Mouse (Mus musculus) kidney, embryonic 16.5 days (tissue): ENCODE measurements around the gene Abca13. TPM values are rescaled to one million over a fixed set of nuclear protein-coding genes. Genes with fewer than 3 reads are reported as not detected.
"Not testable (repeated sequence)": the region's sequence is repeated elsewhere in the genome, so short reads cannot be mapped to it uniquely, and the experiment has no call there.

Source experiments
- ATAC-seq: fragments of 200-750 bp; cut with Nextera tagmentation; 2 replicates; pipeline ENCODE4 v1.8.0; 2017; ENCODE audit warnings: moderate TSS enrichment; ENCODE audit not compliant: low FRiP score, low TSS enrichment
- H3K27ac ChIP-seq: fragments of 300-500 bp; sonication (generic); 2 replicates; pipeline ENCODE4 v1.5.1; 2014; ENCODE audit warnings: low read length
- H3K27me3 ChIP-seq: fragments of 300-500 bp; sonication (generic); 2 replicates; pipeline ENCODE4 v1.6.1; 2014; ENCODE audit warnings: low read length, control low read depth, mixed read lengths; ENCODE audit not compliant: insufficient read depth
- H3K36me3 ChIP-seq: fragments of 300-500 bp; sonication (generic); 2 replicates; pipeline ENCODE4 v1.6.1; 2014; ENCODE audit warnings: low read length, control low read depth, mixed read lengths; ENCODE audit not compliant: insufficient read depth
- H3K4me1 ChIP-seq: fragments of 300-500 bp; sonication (generic); 2 replicates; pipeline ENCODE4 v1.6.1; 2014; ENCODE audit warnings: low read length, control low read depth, mixed read lengths; ENCODE audit not compliant: insufficient read depth
- H3K4me2 ChIP-seq: fragments of 300-500 bp; sonication (generic); replicated peaks from 2 replicates; pipeline ENCODE4 v1.6.1; 2014; ENCODE audit warnings: low read depth, low read length
- H3K4me3 ChIP-seq: fragments of 300-500 bp; sonication (generic); 2 replicates; pipeline ENCODE4 v1.5.1; 2014; ENCODE audit warnings: mild to moderate bottlenecking, low read length
- H3K9ac ChIP-seq: fragments of 300-500 bp; sonication (generic); replicated peaks from 2 replicates; pipeline ENCODE4 v1.6.1; 2014; ENCODE audit warnings: low read length
- H3K9me3 ChIP-seq: fragments of 300-500 bp; sonication (generic); 2 replicates; pipeline ENCODE4 v1.6.1; 2016; ENCODE audit warnings: low read length, control low read depth
- WGBS: fragments of 180-500 bp; shearing (Covaris S2); extraction: QIAGEN DNeasy Blood & Tissue Kit; methylation state at CpG from one replicate; pipeline ENCODE4 v1.1.7; 2014; 5-methylcytosine and 5-hydroxymethylcytosine counted together
- polyA plus RNA-seq: library from polyadenylated mRNA; unstranded; fragments of >200 nt; fragmentation: Nextera tagmentation; extraction: Ambion mirVana; gene quantifications from 2 replicates; pipeline ENCODE4 v1.2.1, GENCODE M21; 2015

The Abca13 gene
- polyA plus RNA-seq, 1 experiment from 2014 or later: 0.36 TPM

DNA sequence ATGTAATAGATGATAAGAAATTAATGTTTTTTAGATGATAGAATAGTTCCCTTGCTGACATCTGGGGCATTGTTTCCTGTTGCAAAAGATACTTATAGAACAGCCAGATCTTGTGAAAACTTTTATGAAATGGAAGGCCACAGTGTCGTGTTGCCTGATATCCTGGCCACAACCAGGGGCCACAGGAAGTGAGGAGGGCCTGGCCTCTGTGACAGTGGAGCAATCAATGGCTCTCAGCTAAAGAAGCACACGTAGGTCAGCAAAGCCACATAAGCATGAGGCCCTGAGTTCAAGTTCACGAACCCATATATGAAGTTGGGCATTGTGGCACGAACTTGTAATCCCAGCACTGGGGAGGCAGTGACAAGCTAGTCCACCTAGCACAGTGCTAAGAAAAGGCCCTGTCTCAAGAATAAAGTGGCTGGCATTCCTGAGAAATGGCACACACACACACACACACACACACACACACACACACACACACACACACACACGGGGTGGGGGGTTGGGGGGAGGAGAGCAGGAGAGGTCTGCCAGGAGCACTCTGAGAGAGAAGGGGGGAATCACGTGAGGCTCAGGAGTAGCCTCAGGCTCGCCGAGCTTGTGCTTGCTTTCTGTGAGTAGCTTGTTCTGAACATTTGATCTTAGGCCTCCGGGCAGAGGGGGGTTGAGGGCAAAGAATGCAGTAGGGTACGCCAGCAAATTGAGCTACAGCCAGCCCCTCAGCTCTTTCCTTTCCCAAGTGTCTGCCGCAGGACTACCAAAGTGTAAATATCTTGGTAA, 779 bp upstream of the Abca13 start:
- peak; percentile 87 for ATAC-seq
- no peak overlapping the region for H3K27ac ChIP-seq
- WGBS: 43% methylated on average over 11 of the region's 11 CpGs

DNA sequence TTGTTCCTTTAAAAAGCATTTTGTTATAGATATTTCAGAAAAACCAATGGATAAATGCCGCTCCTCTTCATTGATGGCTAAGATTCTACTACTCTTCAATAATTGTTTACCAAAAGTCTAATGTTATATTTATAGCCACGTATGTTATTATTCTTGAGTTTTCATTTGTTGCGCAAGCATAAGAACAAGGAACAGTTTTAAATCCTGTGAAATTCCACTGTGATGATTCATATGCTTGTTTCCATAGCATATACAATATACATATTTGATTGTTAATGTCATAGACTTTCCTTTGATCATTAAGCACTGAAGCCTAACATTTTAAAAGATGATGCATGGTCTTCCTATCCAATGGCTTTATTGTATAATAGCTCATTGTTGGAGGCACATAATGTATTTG, 3.1 kb downstream of the Abca13 start:
- H3K36me3 ChIP-seq: no peaks in the 10 kb centered on the region
- no peak overlapping the region for H3K9ac ChIP-seq
- WGBS: 92% methylated on average over 3 of the region's 3 CpGs
- no peak overlapping the region for H3K4me2 ChIP-seq
- H3K27me3 ChIP-seq: no peaks in the 10 kb centered on the region
- ATAC-seq: no peak
- H3K9me3 ChIP-seq: no peaks in the 10 kb centered on the region
- no peak overlapping the region for H3K4me3 ChIP-seq
- no peak overlapping the region for H3K27ac ChIP-seq
- H3K4me1 ChIP-seq: no peaks in the 10 kb centered on the region

More for the DNA sequence above, 779 bp upstream of the Abca13 start:
- no peaks in the 10 kb centered on the region for H3K27me3 ChIP-seq
- H3K4me1 ChIP-seq: no peaks in the 10 kb centered on the region
- H3K4me2 ChIP-seq: no peak overlapping the region
- no peaks in the 10 kb centered on the region for H3K9me3 ChIP-seq
- no peaks in the 10 kb centered on the region for H3K36me3 ChIP-seq
- no peak overlapping the region for H3K9ac ChIP-seq
- H3K4me3 ChIP-seq: no peak overlapping the region

GRCm38 (mm10) chr11:9199868-9200267, 8.1 kb downstream of the Abca13 start:
- Histone ChIP-seq H3K4me2 (no peak overlapping the region), H3K27me3 (no peaks in the 10 kb centered on the region), H3K9ac (no peak overlapping the region), H3K36me3 (no peaks in the 10 kb centered on the region), H3K4me3 (no peak overlapping the region), H3K4me1 (no peaks in the 10 kb centered on the region), H3K9me3 (no peaks in the 10 kb centered on the region), H3K27ac (no peak overlapping the region)
- 69% methylated on average over 2 of the region's 2 CpGs for WGBS
- ATAC-seq: no peak

GRCm38 (mm10) chr11:9210707-9211106, 19.0 kb downstream of the Abca13 start:
- no peak overlapping the region for H3K9ac ChIP-seq
- H3K4me1 ChIP-seq: no peaks in the 10 kb centered on the region
- H3K9me3 ChIP-seq: no peaks in the 10 kb centered on the region
- no peak overlapping the region for H3K4me3 ChIP-seq
- no peaks in the 10 kb centered on the region for H3K36me3 ChIP-seq
- no peaks in the 10 kb centered on the region for H3K27me3 ChIP-seq
- no peak overlapping the region for H3K27ac ChIP-seq
- ATAC-seq: no peak
- no peak overlapping the region for H3K4me2 ChIP-seq
- 62% methylated on average over 8 of the region's 8 CpGs for WGBS

DNA sequence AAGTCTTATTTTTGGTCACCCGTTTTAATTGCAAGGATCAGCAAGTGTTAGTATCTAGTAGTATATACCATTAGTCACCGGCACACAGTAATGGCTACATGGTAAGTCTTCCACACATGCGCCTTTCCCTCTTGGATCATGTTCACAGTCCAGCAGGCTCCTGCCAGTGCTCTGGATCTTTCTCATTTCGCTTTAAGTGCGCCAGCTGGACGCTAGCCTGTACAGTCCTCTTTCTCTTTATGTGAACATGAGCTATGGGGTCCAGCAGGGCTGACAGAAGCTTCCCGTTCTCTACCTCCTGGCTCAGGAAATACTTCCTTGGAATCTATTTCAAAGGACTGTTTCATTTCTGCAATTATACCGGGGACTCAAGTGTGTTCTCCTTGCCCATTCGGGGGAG, 21.8 kb downstream of the Abca13 start:
- 84% methylated on average over 9 of the region's 9 CpGs for WGBS
- no peak overlapping the region for H3K9ac ChIP-seq
- no peaks in the 10 kb centered on the region for H3K27me3 ChIP-seq
- H3K9me3 ChIP-seq: no peaks in the 10 kb centered on the region
- no peak for ATAC-seq
- no peak overlapping the region for H3K4me3 ChIP-seq
- H3K4me1 ChIP-seq: no peaks in the 10 kb centered on the region
- H3K36me3 ChIP-seq: no peaks in the 10 kb centered on the region
- H3K27ac ChIP-seq: no peak overlapping the region
- no peak overlapping the region for H3K4me2 ChIP-seq

DNA sequence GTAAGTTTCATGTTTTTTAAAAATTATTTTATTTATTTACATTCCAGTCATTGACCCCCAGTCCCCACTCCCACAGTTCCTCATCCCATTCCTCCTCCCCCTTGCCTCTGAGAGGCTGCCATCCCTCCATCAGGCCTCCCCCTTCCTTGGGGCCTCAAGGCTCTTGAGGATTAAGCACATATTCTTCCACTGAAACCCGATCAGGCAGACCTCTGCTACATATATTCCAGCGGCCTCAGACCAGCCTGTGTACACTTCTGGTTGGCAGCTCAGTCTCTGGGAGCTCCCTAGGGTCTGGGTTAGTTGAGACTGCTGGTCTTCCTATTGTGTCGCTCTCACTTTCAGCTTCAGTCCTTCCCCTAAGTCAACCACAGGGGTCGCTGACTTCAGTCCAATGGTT, 24.5 kb downstream of the Abca13 start:
- Histone ChIP-seq H3K4me2 (no peak overlapping the region), H3K4me3 (no peak overlapping the region), H3K4me1 (no peaks in the 10 kb centered on the region), H3K27ac (no peak overlapping the region), H3K9me3 (no peaks in the 10 kb centered on the region), H3K9ac (no peak overlapping the region), H3K27me3 (no peaks in the 10 kb centered on the region), H3K36me3 (no peaks in the 10 kb centered on the region)
- WGBS: 12% methylated on average over 4 of the region's 4 CpGs
- peak; percentile 74; the same call in 1 of the 2 replicates for ATAC-seq

- H3K36me3 ChIP-seq: no peaks in the 10 kb centered on the region
- ATAC-seq: no peak
- H3K4me1 ChIP-seq: no peaks in the 10 kb centered on the region
- no peak overlapping the region for H3K4me3 ChIP-seq
- no peaks in the 10 kb centered on the region for H3K27me3 ChIP-seq
- no peak overlapping the region for H3K9ac ChIP-seq
- no peak overlapping the region for H3K4me2 ChIP-seq
- no peak overlapping the region for H3K27ac ChIP-seq
- no peaks in the 10 kb centered on the region for H3K9me3 ChIP-seq
- WGBS: 82% methylated on average over 3 of the region's 3 CpGs
Measured at GRCm38 (mm10) chr11:9220501-9220900, 28.8 kb downstream of the Abca13 start.

GRCm38 (mm10) chr11:9221646-9222045, 29.9 kb downstream of the Abca13 start:
- no peaks in the 10 kb centered on the region for H3K4me1 ChIP-seq
- H3K27me3 ChIP-seq: no peaks in the 10 kb centered on the region
- H3K4me3 ChIP-seq: no peak overlapping the region
- H3K4me2 ChIP-seq: no peak overlapping the region
- no peak for ATAC-seq
- no peak overlapping the region for H3K27ac ChIP-seq
- WGBS: 89% methylated on average over 1 of the region's 1 CpGs
- no peaks in the 10 kb centered on the region for H3K36me3 ChIP-seq
- no peak overlapping the region for H3K9ac ChIP-seq
- H3K9me3 ChIP-seq: no peaks in the 10 kb centered on the region

DNA sequence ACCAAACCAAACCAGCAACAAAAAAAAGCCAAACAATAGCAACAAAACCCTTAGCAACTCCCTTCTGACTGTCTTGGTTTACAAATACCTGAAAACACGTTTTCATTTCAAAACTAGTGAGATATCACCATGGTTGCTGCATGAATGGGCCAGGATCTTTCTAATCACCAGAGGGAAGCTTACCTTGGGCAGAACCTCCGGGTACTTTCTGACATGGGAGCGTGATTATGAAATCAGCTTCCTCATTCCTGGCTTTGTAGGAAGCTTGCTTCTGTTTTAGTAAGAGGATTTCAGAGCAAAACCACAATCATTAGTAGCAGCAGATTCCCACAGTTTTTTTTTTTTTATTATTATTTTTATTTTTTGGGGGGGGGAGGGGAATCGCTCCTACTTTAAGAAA, 34.7 kb downstream of the Abca13 start:
- Histone ChIP-seq H3K4me2 (no peak overlapping the region), H3K9ac (no peak overlapping the region), H3K9me3 (no peaks in the 10 kb centered on the region), H3K4me1 (no peaks in the 10 kb centered on the region), H3K4me3 (no peak overlapping the region), H3K36me3 (no peaks in the 10 kb centered on the region), H3K27ac (no peak overlapping the region), H3K27me3 (no peaks in the 10 kb centered on the region)
- WGBS: 76% methylated on average over 4 of the region's 4 CpGs
- ATAC-seq: no peak

DNA sequence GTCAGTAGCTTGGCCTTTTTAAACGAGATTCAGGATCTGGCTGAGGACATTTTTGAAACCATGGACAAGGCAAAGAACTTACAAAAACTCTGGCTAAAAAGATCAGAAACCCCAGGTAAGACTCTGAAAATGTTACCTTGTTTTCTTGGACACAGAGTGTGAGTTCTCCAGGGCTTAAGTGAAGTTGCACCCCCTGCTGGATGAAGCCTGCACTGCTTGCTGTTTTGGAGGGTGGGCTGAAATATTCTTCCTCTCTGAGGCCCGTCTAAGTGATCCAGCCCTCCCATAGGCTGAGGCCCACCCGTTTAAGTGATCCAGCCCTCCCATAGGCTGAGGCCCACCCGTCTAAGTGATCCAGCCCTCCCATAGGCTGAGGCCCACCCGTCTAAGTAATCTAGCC, 57.9 kb downstream of the Abca13 start:
- not testable (repeated sequence) for H3K27me3 ChIP-seq, H3K9me3 ChIP-seq, H3K27ac ChIP-seq, ATAC-seq, H3K4me3 ChIP-seq, H3K4me2 ChIP-seq, H3K36me3 ChIP-seq, H3K4me1 ChIP-seq, H3K9ac ChIP-seq
- WGBS: 82% methylated on average over 5 of the region's 5 CpGs
